Mouse (Mus musculus): ENCODE data around the gene BC061237.
"Not testable (repeated sequence)": the region's sequence is repeated elsewhere in the genome, so short reads cannot be mapped to it uniquely, and the experiment has no call there.

The BC061237 gene

DNA sequence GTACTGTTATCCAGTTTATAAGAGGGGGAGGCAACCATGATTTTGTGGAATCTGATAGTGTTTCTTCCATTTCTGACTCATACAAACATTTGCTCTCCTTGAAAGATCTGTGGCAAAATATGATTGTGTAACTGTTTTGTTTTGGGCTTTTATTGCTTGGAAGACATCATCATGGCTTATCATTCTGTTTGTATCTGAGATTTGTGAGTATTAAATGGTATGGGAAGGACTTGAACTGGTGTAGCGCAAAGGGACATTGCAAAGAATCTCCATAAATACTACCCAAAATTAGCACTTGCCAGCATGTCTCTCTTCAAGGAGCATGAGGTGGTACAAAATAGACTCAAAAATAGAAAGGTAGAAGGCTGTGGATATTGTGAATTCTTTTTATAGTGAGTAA lies at the start of gene BC061237:
TSS of gene BC061237 (plus strand) at position 301 of the 400 bp plus-strand sequence.
- DNase-seq (ENCODE audit: low spot score in 2 of 2) = not testable (repeated sequence)

DNA sequence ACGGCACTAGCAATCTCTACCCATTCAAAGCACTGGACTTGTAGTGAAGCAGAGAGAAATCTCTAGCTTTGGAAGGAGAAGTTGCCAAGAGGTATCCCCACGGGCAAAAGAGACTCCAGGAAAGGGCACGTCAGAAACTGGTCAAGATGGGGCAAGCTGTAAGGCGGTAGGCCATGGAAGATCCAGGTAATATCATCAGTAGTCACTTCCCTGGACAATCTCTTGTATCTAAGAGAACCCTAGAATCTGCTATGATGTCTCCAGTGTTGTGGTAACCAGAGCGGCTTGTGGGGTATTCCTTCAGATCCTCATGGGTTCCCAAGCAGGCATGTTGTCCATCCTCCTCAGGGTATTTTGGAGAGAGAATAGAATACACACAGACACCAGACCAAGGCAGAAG lies 25.7 kb downstream of the BC061237 start, which contains the start of gene Gm17093:
TSS of gene Gm17093 (plus strand) at position 301 of the 400 bp plus-strand sequence.
- not testable (repeated sequence) for DNase-seq (ENCODE audit: low spot score in 2 of 2)

GRCm38 (mm10) chr14:44547961-44548360 lies 55.7 kb downstream of the BC061237 start:
- not testable (repeated sequence) for DNase-seq (ENCODE audit: low spot score in 2 of 2)

Measured in natural killer cell, adult 2 months (primary cell).